Mouse (Mus musculus) lung, adult 2 months (tissue): ENCODE data around the gene Fam198a.

ENCODE experiments used
- CTCF ChIP-seq: fragments of 200-500 bp; IDR thresholded peaks from 2 replicates; pipeline ENCODE4 v1.5.1; 2011; ENCODE audit warnings: mild to moderate bottlenecking, low read length, control low read depth; ENCODE audit not compliant: insufficient read depth
- POLR2A ChIP-seq: fragments of 200-500 bp; IDR thresholded peaks from 2 replicates; pipeline ENCODE4 v1.6.1; 2011; ENCODE audit warnings: low read depth, mild to moderate bottlenecking, control low read depth, low read length, borderline replicate concordance; ENCODE audit errors: extremely low read depth

DNA sequence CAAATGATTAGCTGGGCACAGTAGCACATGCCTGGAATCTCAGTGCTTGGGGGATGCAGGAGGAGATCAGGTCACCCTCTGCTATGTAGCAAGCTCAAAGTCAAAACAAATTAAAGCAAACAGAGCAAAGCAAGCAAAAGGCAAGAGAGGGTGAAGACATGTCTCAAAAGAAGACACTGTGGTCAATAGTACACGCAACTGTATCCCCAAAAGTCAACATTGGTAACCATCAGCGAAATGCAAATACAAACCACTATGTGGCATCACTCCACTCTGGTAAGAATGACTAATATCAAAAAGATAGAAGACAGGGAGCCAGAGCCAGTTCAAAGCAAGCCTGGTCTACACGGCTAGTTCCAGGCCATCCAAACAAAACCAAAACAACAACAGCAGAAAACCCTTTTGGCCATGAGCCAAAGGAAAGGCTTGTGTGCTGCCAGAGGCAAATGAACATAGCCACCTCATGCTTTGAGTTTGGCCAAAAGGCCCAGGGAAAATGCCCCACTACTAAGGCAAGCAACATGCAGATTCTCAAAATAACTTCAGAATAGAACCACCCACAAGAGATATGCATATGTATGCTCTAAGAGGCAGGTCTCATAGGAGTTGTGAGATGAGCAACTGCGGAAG lies 45.1 kb upstream of the Fam198a start:
- TF ChIP-seq POLR2A (no peak), CTCF (no peak)
